Mouse (Mus musculus): Measurements from ENCODE around the gene Tbc1d23.
"Not testable (repeated sequence)": the region's sequence is repeated elsewhere in the genome, so short reads cannot be mapped to it uniquely, and the experiment has no call there.

Tbc1d23 gene

DNA sequence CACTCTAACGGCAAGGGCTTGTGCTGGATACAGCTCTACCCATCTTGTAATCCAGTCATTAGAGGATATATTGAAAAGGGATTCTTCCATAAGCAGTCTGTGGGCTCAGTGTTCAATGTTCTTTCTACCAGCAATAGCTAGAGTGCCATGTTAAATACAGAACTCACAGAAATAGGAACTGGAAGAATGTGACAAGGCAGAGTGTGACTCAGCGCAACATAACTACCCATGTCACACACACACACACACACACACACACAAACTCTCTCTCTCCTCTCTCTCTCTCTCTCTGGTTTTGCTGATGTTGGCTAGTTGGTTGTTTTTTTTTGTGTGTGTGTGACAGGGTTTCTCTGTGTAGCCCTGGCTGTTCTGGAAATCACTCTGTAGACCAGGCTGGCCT is 20.3 kb downstream of the Tbc1d23 start:
- no peak for DNase-seq

DNA sequence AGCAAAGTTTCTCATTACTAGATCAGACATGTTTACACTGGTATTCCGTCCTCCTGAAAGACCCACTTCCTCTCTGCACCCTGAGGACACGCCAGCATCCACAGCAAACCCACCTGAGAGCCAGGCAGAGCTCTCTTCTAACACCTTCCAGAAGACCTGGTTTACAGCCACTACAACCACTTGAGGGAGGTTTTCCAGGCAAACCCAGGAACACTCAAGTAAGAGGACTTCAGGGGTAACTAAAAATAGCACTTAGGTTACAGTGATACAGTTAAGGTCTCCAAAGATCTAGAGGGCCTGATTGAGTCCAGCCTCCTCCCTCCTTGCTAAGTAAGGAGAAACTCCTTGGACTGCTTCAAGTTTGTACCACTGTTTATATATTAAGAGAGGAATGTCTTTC is 23.0 kb downstream of the Tbc1d23 start:
- DNase-seq = no peak

DNA sequence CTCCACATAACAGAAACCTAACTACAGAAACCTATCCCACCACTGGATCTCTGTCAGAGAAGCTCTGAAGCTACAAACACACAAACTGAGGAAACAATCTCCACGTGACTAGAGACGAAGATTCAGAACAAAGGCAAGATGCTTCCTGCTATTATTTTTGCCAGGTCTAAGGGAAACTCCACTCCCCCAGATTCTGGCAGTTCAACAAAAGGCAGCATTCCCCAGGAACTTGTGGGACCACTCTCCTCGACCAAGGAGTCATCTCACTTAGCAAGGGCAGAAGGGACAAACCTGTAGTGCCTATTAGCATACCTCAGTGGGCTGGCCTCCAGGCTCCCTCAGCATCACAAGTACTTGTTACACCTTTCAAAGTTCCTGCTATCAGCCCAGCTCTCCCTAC is 34.0 kb downstream of the Tbc1d23 start:
- no peak for DNase-seq

DNA sequence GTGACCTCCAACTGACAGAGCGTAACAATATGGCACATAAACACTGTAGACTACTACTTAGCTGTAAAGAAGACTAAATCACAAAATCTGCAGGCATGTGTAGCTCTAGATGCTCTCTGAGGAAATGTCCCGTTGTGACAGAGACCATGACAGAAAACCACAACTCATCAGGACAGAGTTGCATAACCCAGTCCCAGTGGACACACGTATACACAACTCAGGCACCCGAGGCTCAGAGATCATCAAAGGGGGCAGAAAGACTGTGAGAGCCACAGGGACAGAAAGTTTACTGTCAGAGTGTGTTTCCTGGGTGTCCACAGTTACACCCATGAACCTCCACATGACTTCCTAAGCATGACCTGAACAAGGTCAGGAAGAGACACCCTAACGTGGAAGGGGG is 34.7 kb downstream of the Tbc1d23 start:
- no peak for DNase-seq

- no peak for DNase-seq
Measured at GRCm38 (mm10) chr16:57191214-57191613, 40.1 kb downstream of the Tbc1d23 start.

GRCm38 (mm10) chr16:57190390-57190789 is 40.9 kb downstream of the Tbc1d23 start:
- DNase-seq = no peak

DNA sequence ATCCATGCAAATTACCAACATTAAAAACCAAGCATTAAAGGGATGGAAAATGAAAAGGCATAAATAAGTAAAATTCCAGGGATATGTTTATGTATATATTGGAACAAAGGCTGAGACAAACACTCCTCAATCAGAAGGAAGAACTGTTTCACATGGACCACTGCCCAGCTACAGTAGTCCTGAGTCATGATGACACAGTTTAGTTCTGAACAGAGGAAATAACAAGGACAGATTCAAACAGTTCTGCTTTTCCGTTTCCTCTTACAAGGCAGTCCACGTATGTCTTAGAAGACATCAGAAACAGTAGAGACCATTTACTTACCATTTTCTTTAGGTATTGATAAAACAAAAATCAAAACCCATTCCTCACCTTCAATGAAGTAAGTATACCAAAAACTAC is 41.8 kb downstream of the Tbc1d23 start:
- no peak for DNase-seq

GRCm38 (mm10) chr16:57186618-57187017 is 44.7 kb downstream of the Tbc1d23 start:
- no peak for DNase-seq

DNA sequence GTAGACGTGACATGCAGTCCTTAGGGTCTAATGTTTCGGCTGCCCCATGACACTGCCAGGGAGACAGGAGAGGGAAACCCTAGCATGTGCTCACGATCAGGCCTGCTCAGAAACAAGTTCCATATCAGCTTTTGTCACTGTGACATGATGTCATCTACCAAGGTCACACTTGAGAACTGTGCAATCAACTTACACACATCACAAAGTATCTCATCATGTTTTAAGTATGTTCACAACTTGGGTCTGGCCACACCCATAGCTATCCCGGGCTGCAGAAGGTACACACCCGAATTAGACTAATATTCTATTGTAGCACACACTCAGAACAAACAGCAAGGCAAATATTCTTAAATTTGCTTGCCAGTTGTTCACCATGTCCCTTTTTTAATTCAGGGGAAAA is 49.3 kb downstream of the Tbc1d23 start:
- no peak for DNase-seq

- DNase-seq = no peak
Measured at GRCm38 (mm10) chr16:57181180-57181579, 50.1 kb downstream of the Tbc1d23 start.

DNA sequence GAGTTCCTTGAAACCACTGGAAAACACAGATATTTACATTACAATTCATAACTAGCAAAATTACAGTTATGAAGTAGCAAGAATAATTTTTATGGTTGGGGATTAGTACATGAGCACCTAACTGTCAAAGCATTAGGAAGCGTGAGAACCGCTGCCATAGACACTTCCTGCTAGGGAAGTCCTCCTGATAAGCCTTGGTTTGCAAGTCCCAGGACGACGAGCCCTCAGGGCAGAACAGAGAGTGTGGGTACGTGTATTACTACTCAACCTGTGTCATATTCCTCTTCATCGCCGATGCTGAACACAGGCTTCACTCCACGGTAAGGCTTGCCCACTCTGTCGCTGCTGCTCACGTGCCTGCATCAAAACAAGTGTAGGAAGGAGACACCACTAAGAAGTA is 53.6 kb downstream of the Tbc1d23 start:
- no peak for DNase-seq

- DNase-seq = peak; percentile 47
Measured at GRCm38 (mm10) chr16:57177254-57177653, 54.0 kb downstream of the Tbc1d23 start.

- no peak for DNase-seq
Measured at GRCm38 (mm10) chr16:57176276-57176675, 55.0 kb downstream of the Tbc1d23 start.

GRCm38 (mm10) chr16:57175751-57176150 is 55.6 kb downstream of the Tbc1d23 start:
- no peak for DNase-seq

DNA sequence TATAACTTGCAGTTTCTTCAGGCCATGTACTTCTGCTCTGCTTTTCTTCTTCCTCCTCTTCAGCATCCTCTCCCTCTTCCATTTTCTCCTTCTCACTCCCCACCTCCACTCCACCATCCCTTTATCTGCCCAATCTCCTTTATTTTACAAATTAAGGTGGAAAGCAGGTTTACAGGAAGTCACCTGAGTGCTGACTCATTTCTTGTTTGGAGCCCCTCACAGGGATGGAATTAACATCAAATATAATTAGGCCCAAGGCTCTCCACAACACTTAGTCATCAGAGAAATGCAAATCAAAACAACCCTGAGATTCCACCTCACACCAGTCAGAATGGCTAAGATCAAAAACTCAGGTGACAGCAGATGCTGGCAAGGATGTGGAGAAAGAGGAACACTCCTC is 56.8 kb downstream of the Tbc1d23 start:
- not testable (repeated sequence) for DNase-seq

DNA sequence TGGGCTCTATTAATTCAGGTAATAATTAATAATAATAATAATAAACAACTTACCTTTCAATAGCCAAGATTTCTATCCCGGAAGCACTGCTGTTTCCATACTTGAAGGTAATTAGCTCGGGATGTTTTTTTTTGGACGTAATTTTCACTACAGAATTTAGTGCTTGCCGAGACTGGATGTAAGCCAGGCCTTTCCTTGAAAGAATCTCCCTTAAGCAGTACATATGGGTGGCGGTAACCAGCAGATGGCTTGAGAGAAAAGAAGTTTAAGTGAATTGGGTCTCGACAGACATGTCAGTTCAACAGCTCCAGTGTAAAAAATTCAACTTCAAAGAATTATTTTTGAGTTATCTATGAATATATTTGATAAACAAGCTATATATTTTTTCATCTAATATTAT is 59.7 kb downstream of the Tbc1d23 start:
- DNase-seq = no peak

DNA sequence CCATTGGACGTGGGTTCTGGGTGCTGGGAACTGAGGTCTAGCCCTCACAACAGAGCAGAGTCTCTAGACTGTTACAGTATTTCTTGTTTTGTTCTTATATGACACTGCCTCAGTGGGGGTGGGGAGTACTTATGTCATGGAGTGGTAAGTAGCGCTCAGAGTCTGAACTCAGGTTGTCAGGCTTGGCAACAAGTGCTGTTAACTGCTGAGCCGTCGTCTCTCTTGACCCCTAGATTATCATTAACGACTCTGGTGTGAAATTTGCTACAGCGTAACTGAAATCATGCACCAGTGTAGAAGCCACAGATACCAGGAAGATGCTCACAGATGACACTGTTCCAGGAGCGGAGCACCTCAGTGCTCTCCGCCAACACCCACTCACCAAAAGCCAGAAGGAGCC is 60.1 kb downstream of the Tbc1d23 start:
- no peak for DNase-seq

- no peak for DNase-seq
Measured at GRCm38 (mm10) chr16:57168236-57168635, 63.1 kb downstream of the Tbc1d23 start.

DNA sequence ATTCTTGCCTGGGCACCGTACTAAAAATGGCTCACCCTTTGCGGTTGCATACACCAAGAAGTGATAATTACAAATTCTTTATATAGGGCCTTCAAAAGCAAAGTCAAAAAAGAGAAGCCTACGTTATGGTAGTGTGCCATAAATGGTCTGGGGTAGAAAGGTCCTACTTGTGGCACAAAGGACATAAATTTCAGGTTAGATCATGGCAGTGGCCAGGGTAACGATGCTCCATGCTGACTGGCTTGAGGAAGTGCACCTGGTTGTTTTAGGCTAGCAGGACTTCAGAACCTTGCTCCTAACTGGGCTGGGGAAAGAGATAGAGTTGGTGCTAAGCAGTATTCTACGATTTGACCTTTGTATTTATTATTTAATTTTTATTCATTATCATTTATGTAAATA is 63.8 kb downstream of the Tbc1d23 start:
- no peak for DNase-seq

DNA sequence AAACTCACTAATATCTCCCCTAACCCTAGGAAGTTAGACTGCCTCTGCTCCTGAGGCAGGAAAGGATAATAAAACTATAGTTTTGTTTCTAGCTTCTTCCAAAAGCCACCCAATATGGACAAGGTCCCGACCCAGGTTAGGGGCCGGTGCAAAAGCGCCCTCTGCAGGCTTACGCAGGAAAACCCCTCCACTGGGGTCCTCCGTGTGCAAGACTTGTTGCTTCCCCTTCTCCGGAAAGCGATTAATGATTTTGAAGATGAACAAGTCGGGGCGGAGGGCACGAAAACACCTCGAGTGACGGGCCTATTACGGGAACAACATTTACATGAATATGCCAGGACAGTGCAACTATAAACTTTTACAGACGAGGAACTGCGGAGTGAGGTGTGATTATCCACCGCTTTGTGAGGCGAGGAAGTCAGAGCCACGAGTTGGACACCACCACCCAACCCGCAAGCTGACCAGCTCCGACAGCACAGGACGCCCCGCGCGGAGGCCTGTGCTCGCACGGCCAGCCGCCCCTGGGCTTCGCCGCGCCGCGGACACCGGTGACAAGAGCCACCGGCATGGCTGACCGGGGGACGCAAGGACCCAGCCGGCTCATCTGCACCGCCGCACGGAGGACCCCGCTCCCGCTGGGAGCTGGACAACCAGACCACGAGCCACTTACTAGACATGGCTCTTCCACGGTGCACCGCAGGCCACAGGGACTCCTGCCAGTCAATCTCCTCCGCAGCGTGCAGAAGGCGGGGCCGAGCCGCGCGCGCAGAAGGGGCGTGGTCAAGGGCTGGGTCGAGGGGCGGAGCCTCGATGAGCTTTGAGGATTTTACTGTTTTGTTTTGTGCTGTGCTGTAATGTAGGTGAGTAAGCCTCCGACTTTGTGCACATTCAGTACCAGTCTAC is 64.4 kb downstream of the Tbc1d23 start, which contains the start of gene Nit2:
Gene Nit2, minus strand, starts transcription at position 731 of the 903 bp plus-strand sequence.
- peak; percentile 94 for DNase-seq

DNA sequence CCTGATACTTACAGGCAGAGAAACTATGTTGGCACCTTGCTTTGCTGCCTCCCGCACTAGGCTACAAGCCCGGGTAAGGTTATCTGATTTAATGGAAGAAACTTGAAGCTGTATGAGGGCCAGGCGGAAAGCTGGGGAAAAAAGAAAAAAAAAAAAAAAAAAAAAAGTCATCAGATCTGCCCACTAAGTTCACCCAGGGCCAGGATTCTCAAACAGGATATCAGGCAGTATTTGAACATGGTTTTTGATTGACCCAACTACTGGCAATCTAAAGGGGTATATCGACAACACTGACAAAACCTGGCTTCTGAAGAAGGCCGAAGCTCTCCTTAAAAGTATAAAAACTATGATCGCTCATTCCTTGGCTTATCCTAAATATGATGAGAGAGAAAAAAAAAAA is 65.2 kb downstream of the Tbc1d23 start:
- DNase-seq = no peak

DNA sequence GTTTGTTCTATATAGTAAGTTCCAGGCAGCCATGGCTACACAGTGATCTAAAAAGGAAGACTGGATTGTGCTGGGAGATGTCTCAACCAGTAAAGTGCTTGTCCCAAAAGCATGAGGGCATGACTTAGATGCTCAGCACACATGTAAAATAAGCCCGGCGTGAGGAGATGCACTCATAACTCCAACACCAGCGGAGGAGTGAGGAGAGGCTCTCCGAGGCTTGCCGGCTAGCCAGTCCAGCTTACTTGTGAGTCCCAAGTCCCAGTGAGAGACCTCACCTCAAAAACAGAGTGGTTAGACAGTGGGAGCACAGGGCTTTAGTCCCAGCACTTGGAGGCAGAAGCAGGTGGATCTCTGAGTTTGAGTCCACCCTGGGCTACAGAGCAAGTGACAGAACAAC is 66.1 kb downstream of the Tbc1d23 start:
- no peak for DNase-seq

DNA sequence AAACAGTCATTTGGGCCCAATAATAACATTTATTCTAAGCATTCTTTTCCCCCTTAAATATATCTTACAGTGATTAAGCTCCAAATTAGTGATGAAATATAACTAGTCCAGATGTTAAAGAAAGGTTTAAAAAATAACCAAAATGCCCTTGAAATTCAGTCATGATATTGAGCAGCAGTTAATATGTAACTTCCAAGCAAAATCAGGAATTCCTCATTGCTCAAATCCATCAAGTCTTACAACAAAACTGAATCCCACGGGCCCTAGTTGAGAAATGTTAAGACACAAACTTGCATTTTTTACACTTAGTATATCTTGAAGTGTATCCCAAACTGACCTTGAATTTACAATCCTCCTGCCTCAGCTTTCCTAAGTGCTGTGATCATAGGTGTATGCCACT is 67.6 kb downstream of the Tbc1d23 start:
- DNase-seq = no peak

DNA sequence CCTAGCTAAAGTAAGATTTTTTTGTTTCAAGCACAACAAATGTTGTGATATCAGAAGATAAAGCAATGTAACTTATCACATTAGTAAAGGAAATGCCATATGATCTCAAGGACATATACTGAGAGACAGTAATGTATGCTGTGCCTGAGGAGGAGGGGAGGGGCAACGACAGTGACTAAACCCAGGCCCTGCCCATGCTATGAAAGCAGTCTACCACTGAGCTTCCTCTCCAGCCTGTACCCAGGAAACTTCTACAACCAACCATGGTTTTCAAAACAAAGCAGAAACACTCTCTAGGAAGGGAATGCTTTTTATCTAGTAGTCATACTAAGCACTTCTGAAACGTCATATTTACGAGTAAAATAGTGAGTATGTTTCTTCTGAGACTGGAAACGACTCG is 68.5 kb downstream of the Tbc1d23 start:
- DNase-seq = no peak

DNA sequence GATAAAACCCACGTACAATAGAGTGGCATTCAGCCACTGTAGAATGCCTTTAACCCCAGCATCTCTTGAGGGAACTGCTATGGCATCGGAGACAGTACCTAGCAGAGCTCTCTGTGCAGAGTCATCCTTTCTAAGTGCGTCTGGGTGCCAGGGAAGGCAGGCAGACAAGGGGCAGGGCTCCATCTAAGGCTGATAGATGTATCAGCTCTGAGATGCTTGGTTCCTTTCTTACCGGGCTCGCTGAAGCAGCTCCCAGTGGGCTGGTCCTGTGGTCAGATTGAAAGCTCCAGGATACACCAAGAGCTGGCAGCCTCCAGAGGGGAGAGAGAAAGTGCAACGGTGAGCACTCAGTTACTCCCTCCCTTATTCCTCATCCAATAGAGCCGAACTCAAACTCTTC is 71.5 kb downstream of the Tbc1d23 start:
- no peak for DNase-seq

Measured in kidney, adult 11 months (tissue).